In genomic region chr11:100713735-100714533, GRCm38 (mm10) we compare ENCODE assay signal across 8 mouse cellular contexts. TPM values are rescaled to one million over a fixed set of nuclear protein-coding genes. Genes with fewer than 3 reads are reported as not detected.
A peak's percentile ranks its signal among the peaks of the same experiment; 100 is the strongest.
DNase-seq lines count a peak whose midpoint lies in the region; ATAC-seq and TF ChIP-seq lines count a peak whose summit lies in the region.

Gene Hspb9, plus strand, starts transcription at chr11:100713850.

- WGBS in cerebellum, adult 2 months = 36% methylated on average over 38 of the region's 38 CpGs
- WGBS in bone marrow, adult 2 months = 2% methylated on average over 38 of the region's 38 CpGs
- WGBS in forebrain, embryonic 16.5 days = 13% methylated on average over 38 of the region's 38 CpGs
- WGBS in hindbrain, embryonic 13.5 days = 5% methylated on average over 38 of the region's 38 CpGs
- 8% methylated on average over 38 of the region's 38 CpGs for WGBS in limb, embryonic 14.5 days
- WGBS in midbrain, embryonic 12.5 days = 3% methylated on average over 38 of the region's 38 CpGs
- 3% methylated on average over 38 of the region's 38 CpGs for WGBS in spleen, adult 2 months

- H3K9ac ChIP-seq in forebrain, embryonic 16.5 days (replicated peaks; ENCODE audit: low read depth, low read length) = 0 out of 2 replicates have a peak within 1 kb of the TSS, but pooled peaks have one; percentile 11
- H3K9ac ChIP-seq in hindbrain, embryonic 13.5 days = peak within 1 kb of the TSS; percentile 67
- H3K9ac ChIP-seq in limb, embryonic 14.5 days (ENCODE audit: low read depth, low read length, severe bottlenecking) = peak within 1 kb of the TSS; percentile 13; the same call in 1 of the 2 replicates
- peak within 1 kb of the TSS; percentile 52 for H3K9ac ChIP-seq in midbrain, embryonic 12.5 days (replicated peaks)

- H3K36me3 ChIP-seq in forebrain, embryonic 16.5 days (ENCODE audit: control insufficient read depth, insufficient read depth) = peaks cover 21% of the 10 kb centered on the region
- peaks cover 58% of the 10 kb centered on the region for H3K36me3 ChIP-seq in hindbrain, embryonic 13.5 days
- H3K36me3 ChIP-seq in limb, embryonic 14.5 days (ENCODE audit: control insufficient read depth, insufficient read depth, low read length) = peaks cover 57% of the 10 kb centered on the region
- peaks cover 54% of the 10 kb centered on the region for H3K36me3 ChIP-seq in midbrain, embryonic 12.5 days
- H3K36me3 ChIP-seq in spleen, adult 2 months (ENCODE audit: control insufficient read depth, insufficient read depth, low read length) = peaks cover 38% of the 10 kb centered on the region

- no peak within 1 kb of the TSS for H3K4me3 ChIP-seq in cerebellum, adult 2 months (replicated peaks; ENCODE audit: insufficient read depth, low read depth, low read length)
- peak within 1 kb of the TSS; percentile 66 for H3K4me3 ChIP-seq in bone marrow, adult 2 months (replicated peaks; ENCODE audit: control insufficient read depth, low read depth, low read length)
- H3K4me3 ChIP-seq in forebrain, embryonic 16.5 days (replicated peaks; ENCODE audit: low read length) = no peak within 1 kb of the TSS
- H3K4me3 ChIP-seq in hindbrain, embryonic 13.5 days = peak within 1 kb of the TSS; percentile 17; the same call in 1 of the 2 replicates
- H3K4me3 ChIP-seq in limb, embryonic 14.5 days (replicated peaks; ENCODE audit: low read length) = peak within 1 kb of the TSS; percentile 23
- peak within 1 kb of the TSS; percentile 97; the same call in 1 of the 2 replicates for H3K4me3 ChIP-seq in midbrain, embryonic 12.5 days
- peak within 1 kb of the TSS; percentile 56 for H3K4me3 ChIP-seq in spleen, adult 2 months (ENCODE audit: extremely low read depth, insufficient read depth, insufficient read length)

- no peaks in the 10 kb centered on the region for H3K9me3 ChIP-seq in forebrain, embryonic 16.5 days (ENCODE audit: control insufficient read depth, low read length)
- H3K9me3 ChIP-seq in hindbrain, embryonic 13.5 days = no peaks in the 10 kb centered on the region
- H3K9me3 ChIP-seq in limb, embryonic 14.5 days (ENCODE audit: control insufficient read depth, low read length) = no peaks in the 10 kb centered on the region
- no peaks in the 10 kb centered on the region for H3K9me3 ChIP-seq in midbrain, embryonic 12.5 days

- no peak for TF ChIP-seq POLR2A in cerebellum, adult 2 months (IDR thresholded peaks at IDR 0.05; ENCODE audit: borderline replicate concordance, insufficient read depth, low read length)
- TF ChIP-seq POLR2A in bone marrow, adult 2 months (IDR thresholded peaks at IDR 0.05; ENCODE audit: borderline replicate concordance, control insufficient read depth, low read depth, low read length) = peak; percentile 57; the same call in 1 of the 2 replicates
- 0 out of 2 replicates have a peak, but pooled peaks have one; percentile 13 for TF ChIP-seq POLR2A in limb, embryonic 14.5 days (IDR thresholded peaks at IDR 0.05; ENCODE audit: borderline replicate concordance, extremely low read depth, insufficient read depth, insufficient read length)
- TF ChIP-seq POLR2A in spleen, adult 2 months (IDR thresholded peaks at IDR 0.05; ENCODE audit: low read depth, low read length) = no peak; the same call in 1 of the 2 replicates

- H3K4me2 ChIP-seq in forebrain, embryonic 16.5 days (ENCODE audit: low read length) = peak within 1 kb of the TSS; percentile 15
- H3K4me2 ChIP-seq in hindbrain, embryonic 13.5 days = peak within 1 kb of the TSS; percentile 38
- peak within 1 kb of the TSS; percentile 72 for H3K4me2 ChIP-seq in limb, embryonic 14.5 days (replicated peaks; ENCODE audit: low read depth, low read length, severe bottlenecking)
- H3K4me2 ChIP-seq in midbrain, embryonic 12.5 days (replicated peaks) = peak within 1 kb of the TSS; percentile 75

- H3K27me3 ChIP-seq in cerebellum, adult 2 months (ENCODE audit: control insufficient read depth, insufficient read depth, low read length) = no peaks in the 10 kb centered on the region
- H3K27me3 ChIP-seq in forebrain, embryonic 16.5 days (replicated peaks; ENCODE audit: control insufficient read depth, insufficient read depth, low read length) = no peaks in the 10 kb centered on the region
- H3K27me3 ChIP-seq in hindbrain, embryonic 13.5 days = no peaks in the 10 kb centered on the region
- no peaks in the 10 kb centered on the region for H3K27me3 ChIP-seq in limb, embryonic 14.5 days (ENCODE audit: control insufficient read depth, insufficient read depth, low read length)
- H3K27me3 ChIP-seq in midbrain, embryonic 12.5 days = 0 out of 2 replicates have a peak, but pooled peaks cover 3% of the 10 kb centered on the region
- H3K27me3 ChIP-seq in spleen, adult 2 months (ENCODE audit: control insufficient read depth, insufficient read depth, low read length) = no peaks in the 10 kb centered on the region

- no peak for TF ChIP-seq CTCF in cerebellum, adult 2 months (IDR thresholded peaks at IDR 0.05; ENCODE audit: borderline replicate concordance, insufficient read depth, low read depth, low read length)
- TF ChIP-seq CTCF in bone marrow, adult 2 months (IDR thresholded peaks at IDR 0.05; ENCODE audit: control insufficient read depth, insufficient read depth, low read length) = peak; percentile 17; the same call in 1 of the 2 replicates
- no peak for TF ChIP-seq CTCF in spleen, adult 2 months (IDR thresholded peaks at IDR 0.05; ENCODE audit: extremely low read depth, insufficient read depth, insufficient read length, insufficient replicate concordance)

- H3K4me1 ChIP-seq in cerebellum, adult 2 months (ENCODE audit: control insufficient read depth, insufficient read depth, low read length) = peaks cover 5% of the 10 kb centered on the region
- peaks cover 5% of the 10 kb centered on the region; the same call in 1 of the 2 replicates for H3K4me1 ChIP-seq in bone marrow, adult 2 months (ENCODE audit: control insufficient read depth, insufficient read depth, low read length)
- H3K4me1 ChIP-seq in forebrain, embryonic 16.5 days (replicated peaks; ENCODE audit: control insufficient read depth, insufficient read depth, low read length) = peaks cover 19% of the 10 kb centered on the region
- peaks cover 32% of the 10 kb centered on the region for H3K4me1 ChIP-seq in hindbrain, embryonic 13.5 days (replicated peaks)
- peaks cover 23% of the 10 kb centered on the region for H3K4me1 ChIP-seq in limb, embryonic 14.5 days (ENCODE audit: control insufficient read depth, insufficient read depth, low read length)
- peaks cover 36% of the 10 kb centered on the region for H3K4me1 ChIP-seq in midbrain, embryonic 12.5 days
- H3K4me1 ChIP-seq in spleen, adult 2 months (ENCODE audit: control insufficient read depth, insufficient read depth, insufficient read length) = peaks cover 28% of the 10 kb centered on the region

- ATAC-seq in forebrain, embryonic 16.5 days = no peak
- no peak for ATAC-seq in hindbrain, embryonic 13.5 days (ENCODE audit: low FRiP score)
- no peak for ATAC-seq in limb, embryonic 14.5 days (ENCODE audit: low FRiP score, low read depth)
- ATAC-seq in midbrain, embryonic 12.5 days (ENCODE audit: low FRiP score, low read depth) = no peak

- peak; percentile 35 for DNase-seq in cerebellum, adult 11-12 months
- no peak for DNase-seq in cerebellum, adult 2 months
- peak; percentile 58 for DNase-seq in limb, embryonic 14.5 days (ENCODE audit: low spot score)
- DNase-seq in spleen, adult 2 months (ENCODE audit: low read depth in 1 of 2, low spot score in 2 of 2) = peak in 1 of 2 experiments; percentile 82

- no peak within 1 kb of the TSS for H3K27ac ChIP-seq in cerebellum, adult 2 months (ENCODE audit: insufficient read depth, low read length)
- peak within 1 kb of the TSS; percentile 78 for H3K27ac ChIP-seq in bone marrow, adult 2 months (ENCODE audit: control insufficient read depth, insufficient read depth, low read depth, low read length, poor library complexity)
- no peak within 1 kb of the TSS for H3K27ac ChIP-seq in forebrain, embryonic 16.5 days (ENCODE audit: low read length)
- H3K27ac ChIP-seq in hindbrain, embryonic 13.5 days = 0 out of 2 replicates have a peak within 1 kb of the TSS, but pooled peaks have one; percentile 19
- H3K27ac ChIP-seq in limb, embryonic 14.5 days (replicated peaks; ENCODE audit: low read depth, low read length) = 0 out of 2 replicates have a peak within 1 kb of the TSS, but pooled peaks have one; percentile 39
- H3K27ac ChIP-seq in midbrain, embryonic 12.5 days (replicated peaks) = peak within 1 kb of the TSS; percentile 40; the same call in 1 of the 2 replicates
- H3K27ac ChIP-seq in spleen, adult 2 months (ENCODE audit: insufficient read depth, low read length) = peak within 1 kb of the TSS; percentile 86

RNA-seq across cellular contexts. Expression of gene Hspb9, which starts in this region (rescaled TPM):
- not detected in 2 replicates for polyA plus RNA-seq in cerebellum, adult 2 months (2012; rRNA removed)
- not detected in 2 replicates for polyA plus RNA-seq in bone marrow, adult 2 months (2011; ENCODE audit: insufficient read depth, insufficient read length, low replicate concordance, missing spikeins)
- polyA plus RNA-seq in forebrain, embryonic 16.5 days (2015; fragmentation: Nextera tagmentation; extraction: Ambion mirVana) = not detected in 2 replicates
- 0.43 TPM in 1 of 2 replicates, not detected in the other for polyA plus RNA-seq in hindbrain, embryonic 13.5 days (2015; fragmentation: Nextera tagmentation; extraction: Ambion mirVana)
- not detected in 2 replicates for polyA plus RNA-seq in limb, embryonic 14.5 days (2012; rRNA removed)
- polyA plus RNA-seq in limb, embryonic 14.5 days (2014; fragmentation: Nextera tagmentation; extraction: Ambion mirVana) = 0.77 TPM in 1 of 2 replicates, not detected in the other
- 0.26 TPM in 1 of 2 replicates, not detected in the other for polyA plus RNA-seq in midbrain, embryonic 12.5 days (2016; fragmentation: Nextera tagmentation; extraction: Ambion mirVana)
- polyA plus RNA-seq in spleen, adult 2 months (2012; rRNA removed) = 0.36 TPM in 1 of 2 replicates, not detected in the other

Comparison
In these comparisons a context has a peak if more than half of its experiments do, and no peak if none do; other contexts are left out.
1. Peak in DNase-seq, H3K4me3 ChIP-seq, H3K27ac ChIP-seq, H3K9ac ChIP-seq and H3K4me2 ChIP-seq in limb, embryonic 14.5 days; RNA of the gene not detected or under 1 TPM.
2. H3K27ac ChIP-seq: peak in bone marrow, adult 2 months (single experiment), hindbrain, embryonic 13.5 days (single experiment), midbrain, embryonic 12.5 days (single experiment) and spleen, adult 2 months (single experiment); none in cerebellum, adult 2 months (single experiment) and forebrain, embryonic 16.5 days (single experiment).
3. H3K4me3 ChIP-seq: peak in bone marrow, adult 2 months (single experiment), hindbrain, embryonic 13.5 days (single experiment), midbrain, embryonic 12.5 days (single experiment) and spleen, adult 2 months (single experiment); none in cerebellum, adult 2 months (single experiment) and forebrain, embryonic 16.5 days (single experiment).
4. POLR2A ChIP-seq: peak in bone marrow, adult 2 months (single experiment) and limb, embryonic 14.5 days (single experiment); none in cerebellum, adult 2 months (single experiment) and spleen, adult 2 months (single experiment).
5. H3K4me2 ChIP-seq: peak in every context shown above with its lines; median percentile 75 in midbrain, embryonic 12.5 days; 72 in limb, embryonic 14.5 days; 38 in hindbrain, embryonic 13.5 days; 15 in forebrain, embryonic 16.5 days.
6. H3K9ac ChIP-seq: peak in every context shown above with its lines; median percentile 67 in hindbrain, embryonic 13.5 days; 52 in midbrain, embryonic 12.5 days; 13 in limb, embryonic 14.5 days; 11 in forebrain, embryonic 16.5 days.